Mouse (Mus musculus): ENCODE data around the gene Gsg1l. TPM values are rescaled to one million over a fixed set of nuclear protein-coding genes. Genes with fewer than 3 reads are reported as not detected.

The Gsg1l gene
- polyA plus RNA-seq, 1 experiment, result 5.6 TPM

DNA sequence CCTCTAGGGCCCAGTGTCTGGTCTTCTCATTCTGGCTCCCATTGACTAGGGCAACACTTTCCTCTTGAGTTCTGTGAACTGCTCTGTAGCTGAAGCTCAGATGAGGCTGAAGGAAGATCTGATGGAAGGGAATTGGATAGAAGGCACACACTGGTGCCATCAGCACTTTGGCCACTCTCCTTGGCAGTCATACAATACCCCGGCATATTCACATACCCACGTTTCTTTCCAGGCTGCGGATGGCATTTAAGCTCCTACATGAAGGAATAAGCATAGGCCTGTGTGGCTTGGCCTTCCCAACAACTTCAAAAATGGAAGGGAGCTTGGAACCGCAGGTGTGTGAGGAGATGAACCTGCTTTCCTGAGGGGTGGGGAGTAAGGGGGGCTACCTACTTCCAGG, 138.7 kb downstream of the Gsg1l start:
- TF ChIP-seq CTCF (IDR thresholded peaks at IDR 0.05; ENCODE audit: insufficient read depth, low read length) (no peak), POLR2A (IDR thresholded peaks at IDR 0.05; ENCODE audit: borderline replicate concordance, extremely low read depth, low read depth, low read length) (no peak)
- no peak for DNase-seq
- Histone ChIP-seq H3K4me3 (replicated peaks; ENCODE audit: extremely low read depth, low read depth, low read length) (no peak overlapping the region), H3K4me1 (ENCODE audit: control insufficient read depth, insufficient read depth, low read length) (no peaks in the 10 kb centered on the region)
- 98% methylated on average over 4 of the region's 4 CpGs for WGBS

DNA sequence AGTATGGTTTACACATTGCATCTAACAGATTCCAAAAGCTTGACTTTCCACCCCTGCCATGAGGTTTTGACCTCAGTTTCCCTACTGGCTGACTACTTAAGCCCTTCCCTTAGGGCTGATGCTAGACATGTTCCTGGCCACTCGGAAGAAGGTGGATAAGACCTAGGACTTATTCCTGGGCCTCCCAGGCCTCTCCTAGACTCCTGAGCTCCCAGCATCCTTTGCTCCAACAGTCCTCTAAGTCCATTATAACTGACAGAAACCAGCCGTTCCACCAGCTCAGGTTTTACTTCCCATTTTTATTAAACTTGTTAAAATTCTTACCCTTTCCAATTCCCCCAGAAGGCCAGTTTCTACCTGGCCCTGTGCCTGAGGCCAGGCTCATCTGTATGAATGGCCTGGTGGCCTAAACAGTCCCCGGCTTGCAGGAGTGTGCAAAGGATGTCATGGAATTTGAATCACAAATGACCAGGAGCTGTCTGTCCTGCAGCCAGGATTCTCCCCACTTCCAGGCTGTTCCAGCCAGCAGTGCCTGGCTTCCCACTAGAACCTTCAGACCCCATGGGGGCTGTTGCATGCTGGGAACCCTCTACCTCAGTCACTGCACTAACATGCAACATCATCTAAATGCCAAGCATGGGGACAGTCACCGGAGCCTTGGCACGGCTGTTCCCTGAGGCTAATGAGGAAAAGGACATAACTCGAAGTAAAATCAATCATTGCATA, 139.7 kb downstream of the Gsg1l start:
- Histone ChIP-seq H3K4me1 (ENCODE audit: control insufficient read depth, insufficient read depth, low read length) (no peaks in the 10 kb centered on the region), H3K4me3 (replicated peaks; ENCODE audit: extremely low read depth, low read depth, low read length) (no peak overlapping the region)
- WGBS, result 69% methylated on average over 6 of the region's 6 CpGs
- DNase-seq, result no peak
- TF ChIP-seq POLR2A (IDR thresholded peaks at IDR 0.05; ENCODE audit: borderline replicate concordance, extremely low read depth, low read depth, low read length) (no peak), CTCF (IDR thresholded peaks at IDR 0.05; ENCODE audit: insufficient read depth, low read length) (no peak)

DNA sequence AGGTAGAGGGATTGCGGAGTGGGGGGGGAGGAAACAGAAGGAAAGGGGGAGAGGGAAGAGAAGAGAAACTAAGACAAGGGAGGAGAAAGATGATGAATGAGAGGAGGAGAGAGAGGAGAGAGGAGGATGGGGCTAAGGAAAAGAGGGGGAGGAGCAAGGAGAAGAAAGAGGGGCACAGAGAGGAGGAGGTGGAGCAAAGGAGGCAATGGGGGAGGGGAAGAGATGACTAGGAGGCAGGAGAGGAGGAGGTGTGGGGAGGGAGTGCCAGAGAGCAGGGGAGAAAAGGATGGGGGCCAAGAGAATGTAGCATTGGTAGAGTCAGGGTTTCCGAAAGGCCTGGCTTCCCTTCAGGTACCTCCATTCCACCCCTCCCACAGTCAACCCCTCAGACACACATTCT, 147.9 kb downstream of the Gsg1l start:
- Histone ChIP-seq H3K4me3 (replicated peaks; ENCODE audit: extremely low read depth, low read depth, low read length) (no peak overlapping the region), H3K4me1 (ENCODE audit: control insufficient read depth, insufficient read depth, low read length) (no peaks in the 10 kb centered on the region)
- 85% methylated on average over 2 of the region's 2 CpGs for WGBS
- DNase-seq, result no peak
- TF ChIP-seq POLR2A (IDR thresholded peaks at IDR 0.05; ENCODE audit: borderline replicate concordance, extremely low read depth, low read depth, low read length), result no peak
- TF ChIP-seq CTCF (IDR thresholded peaks at IDR 0.05; ENCODE audit: insufficient read depth, low read length), result no peak

DNA sequence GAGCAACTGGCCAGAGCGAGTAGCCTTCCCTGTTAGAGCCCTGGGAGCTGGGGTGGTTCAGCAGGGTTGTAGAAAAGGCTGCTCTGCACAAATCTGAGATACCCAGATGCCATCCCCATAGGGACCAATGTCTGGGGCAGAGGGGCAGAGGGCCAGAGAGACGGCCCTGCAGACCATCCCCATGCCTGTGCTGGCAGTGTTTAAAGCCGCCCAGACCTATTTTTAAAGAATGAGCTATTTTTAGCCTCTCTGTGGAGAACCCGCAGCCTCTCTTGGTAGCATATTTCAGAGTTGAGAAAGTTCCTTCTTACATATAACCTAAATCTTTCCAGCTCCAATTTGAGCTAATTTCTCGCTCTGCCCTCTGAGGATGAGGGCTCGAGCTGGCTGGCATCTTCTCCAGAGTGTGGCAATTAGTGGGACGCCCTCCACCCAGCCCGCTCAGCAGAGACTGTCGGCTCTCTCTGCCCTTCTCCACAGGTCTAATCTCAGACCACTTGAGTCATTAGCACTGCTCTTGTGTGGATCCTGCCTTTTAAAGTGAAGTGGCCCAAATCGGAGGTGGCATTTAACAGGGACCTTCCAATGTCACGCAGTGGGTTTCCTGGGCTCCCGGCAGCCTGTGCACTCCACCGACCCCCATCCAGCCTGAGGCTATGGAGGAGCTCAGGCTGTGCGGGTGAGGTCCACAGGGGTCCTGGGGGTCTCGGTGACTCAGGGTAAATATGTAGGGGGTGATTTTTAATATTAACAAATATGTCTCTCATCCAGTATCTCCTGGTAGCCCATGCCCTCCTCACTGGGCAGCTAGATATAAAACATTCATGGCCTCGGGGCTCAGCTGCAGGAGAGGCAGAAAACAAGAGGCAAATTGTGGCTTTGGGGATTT, 148.6 kb downstream of the Gsg1l start:
- TF ChIP-seq POLR2A (IDR thresholded peaks at IDR 0.05; ENCODE audit: borderline replicate concordance, extremely low read depth, low read depth, low read length) (no peak), CTCF (IDR thresholded peaks at IDR 0.05; ENCODE audit: insufficient read depth, low read length) (no peak)
- no peak overlapping the region for H3K4me3 ChIP-seq (replicated peaks; ENCODE audit: extremely low read depth, low read depth, low read length)
- DNase-seq, result no peak
- H3K4me1 ChIP-seq (ENCODE audit: control insufficient read depth, insufficient read depth, low read length), result no peaks in the 10 kb centered on the region
- 25% methylated on average over 16 of the region's 16 CpGs for WGBS

DNA sequence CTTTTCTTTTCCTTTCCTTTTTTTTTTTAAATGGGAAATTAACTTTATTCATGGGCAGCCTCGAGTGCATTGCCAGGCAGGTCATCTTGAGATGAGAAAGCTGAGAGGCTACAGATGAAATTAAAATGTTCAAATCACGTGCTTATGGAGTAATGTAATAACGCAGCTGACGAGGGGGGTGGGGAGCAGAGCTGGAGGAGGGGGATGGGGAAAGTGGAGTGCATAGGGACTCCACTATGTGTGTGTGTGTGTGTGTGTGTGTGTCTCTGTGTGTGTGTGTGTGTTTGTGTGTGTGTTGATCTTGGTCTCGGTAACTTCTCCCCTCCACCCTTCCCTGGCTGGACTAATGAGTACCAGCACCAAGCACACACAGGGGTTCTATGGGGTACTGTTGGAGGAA, 150.6 kb downstream of the Gsg1l start:
- TF ChIP-seq CTCF (IDR thresholded peaks at IDR 0.05; ENCODE audit: insufficient read depth, low read length) (no peak), POLR2A (IDR thresholded peaks at IDR 0.05; ENCODE audit: borderline replicate concordance, extremely low read depth, low read depth, low read length) (no peak)
- H3K4me3 ChIP-seq (replicated peaks; ENCODE audit: extremely low read depth, low read depth, low read length), result no peak overlapping the region
- no peaks in the 10 kb centered on the region for H3K4me1 ChIP-seq (ENCODE audit: control insufficient read depth, insufficient read depth, low read length)
- DNase-seq, result no peak
- 62% methylated on average over 5 of the region's 5 CpGs for WGBS

DNA sequence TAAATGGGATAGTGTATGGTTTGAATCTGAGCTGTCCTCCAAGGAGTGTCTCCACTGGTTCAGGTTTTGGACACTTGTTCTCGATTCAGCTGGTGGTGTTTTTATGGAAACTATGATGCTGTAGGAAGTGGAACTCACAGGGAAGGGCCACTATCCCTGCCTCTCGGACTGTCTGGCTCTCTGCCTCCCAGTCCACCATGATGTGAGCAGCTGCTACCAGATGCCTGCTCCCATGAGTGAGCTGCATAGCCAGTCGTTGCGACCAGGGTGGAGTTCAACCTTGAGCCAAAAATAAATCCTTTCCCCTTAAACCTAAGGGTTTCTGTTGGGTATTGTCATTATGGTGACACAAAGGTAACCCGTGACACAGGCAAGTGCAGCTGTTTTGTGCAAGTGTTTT, 158.2 kb downstream of the Gsg1l start:
- WGBS, result 68% methylated on average over 5 of the region's 5 CpGs
- TF ChIP-seq POLR2A (IDR thresholded peaks at IDR 0.05; ENCODE audit: borderline replicate concordance, extremely low read depth, low read depth, low read length), result no peak
- TF ChIP-seq CTCF (IDR thresholded peaks at IDR 0.05; ENCODE audit: insufficient read depth, low read length), result no peak
- DNase-seq, result no peak
- Histone ChIP-seq H3K4me1 (ENCODE audit: control insufficient read depth, insufficient read depth, low read length) (no peaks in the 10 kb centered on the region), H3K4me3 (replicated peaks; ENCODE audit: extremely low read depth, low read depth, low read length) (no peak overlapping the region)

DNA sequence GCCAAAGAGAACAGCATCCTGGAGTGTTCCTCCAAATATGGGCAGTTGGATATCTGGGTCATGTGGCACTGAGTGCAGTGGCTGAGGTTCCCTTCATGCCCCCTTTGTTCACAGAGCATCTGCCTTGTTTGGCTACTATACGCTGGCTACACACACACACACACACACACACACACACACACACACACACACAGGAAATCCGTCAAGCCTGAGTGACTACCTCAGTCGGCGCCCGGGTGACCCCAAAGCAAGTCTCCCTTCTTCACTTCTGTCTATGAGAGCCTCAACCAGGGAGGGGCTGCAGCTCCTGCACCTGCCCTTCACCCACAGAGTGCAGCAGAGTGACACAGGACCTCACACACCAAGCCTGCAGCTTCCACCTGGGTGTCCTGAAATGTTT, 161.4 kb downstream of the Gsg1l start:
- no peak for DNase-seq

DNA sequence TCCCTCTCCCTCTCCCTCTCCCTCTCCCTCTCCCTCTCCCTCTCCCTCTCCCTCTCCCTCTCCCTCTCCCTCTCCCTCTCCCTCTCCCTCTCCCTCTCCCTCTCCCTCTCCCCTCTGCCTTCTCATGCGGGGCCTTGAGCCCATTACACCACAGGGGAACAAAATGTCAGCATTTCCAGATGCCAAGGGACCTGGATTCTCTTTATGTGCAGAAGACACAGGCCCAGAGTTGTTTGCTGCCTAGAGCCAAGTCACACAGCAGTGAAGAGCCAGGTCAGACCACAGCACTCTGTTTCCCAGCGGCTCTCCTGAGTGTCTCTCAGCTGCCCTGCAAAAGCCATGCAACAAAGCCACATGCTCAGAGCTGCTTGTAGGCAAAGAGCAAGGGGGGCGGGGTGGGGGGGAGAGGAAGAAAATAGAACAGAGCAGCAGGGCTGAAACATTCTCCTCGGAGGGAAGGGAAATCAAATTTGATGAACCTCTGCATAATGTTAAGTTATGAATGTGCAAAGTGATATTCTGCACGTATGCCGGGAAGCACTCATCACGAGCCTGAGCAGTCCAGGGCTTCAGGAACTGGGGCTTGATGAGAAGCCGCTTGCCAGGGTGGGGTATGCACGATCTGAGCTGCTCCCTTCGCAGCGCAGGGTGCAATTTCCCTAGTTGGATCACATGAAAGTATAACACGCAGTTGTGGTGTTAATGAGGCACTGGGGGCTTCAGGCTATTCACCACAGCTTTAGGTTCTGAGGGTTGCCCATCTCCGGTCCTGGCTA, 181.6 kb downstream of the Gsg1l start:
- TF ChIP-seq CTCF (IDR thresholded peaks at IDR 0.05; ENCODE audit: insufficient read depth, low read length) (no peak), POLR2A (IDR thresholded peaks at IDR 0.05; ENCODE audit: borderline replicate concordance, extremely low read depth, low read depth, low read length) (no peak)
- Histone ChIP-seq H3K4me1 (ENCODE audit: control insufficient read depth, insufficient read depth, low read length) (0 out of 2 replicates have a peak, but pooled peaks cover 3% of the 10 kb centered on the region), H3K4me3 (replicated peaks; ENCODE audit: extremely low read depth, low read depth, low read length) (no peak overlapping the region)
- 67% methylated on average over 13 of the region's 13 CpGs for WGBS
- no peak for DNase-seq

More for the DNA sequence above, 161.4 kb downstream of the Gsg1l start:
- Histone ChIP-seq H3K4me3 (replicated peaks; ENCODE audit: extremely low read depth, low read depth, low read length) (no peak overlapping the region), H3K4me1 (ENCODE audit: control insufficient read depth, insufficient read depth, low read length) (no peaks in the 10 kb centered on the region)
- no peak for TF ChIP-seq POLR2A (IDR thresholded peaks at IDR 0.05; ENCODE audit: borderline replicate concordance, extremely low read depth, low read depth, low read length)
- TF ChIP-seq CTCF (IDR thresholded peaks at IDR 0.05; ENCODE audit: insufficient read depth, low read length), result no peak
- WGBS, result 57% methylated on average over 5 of the region's 5 CpGs

DNA sequence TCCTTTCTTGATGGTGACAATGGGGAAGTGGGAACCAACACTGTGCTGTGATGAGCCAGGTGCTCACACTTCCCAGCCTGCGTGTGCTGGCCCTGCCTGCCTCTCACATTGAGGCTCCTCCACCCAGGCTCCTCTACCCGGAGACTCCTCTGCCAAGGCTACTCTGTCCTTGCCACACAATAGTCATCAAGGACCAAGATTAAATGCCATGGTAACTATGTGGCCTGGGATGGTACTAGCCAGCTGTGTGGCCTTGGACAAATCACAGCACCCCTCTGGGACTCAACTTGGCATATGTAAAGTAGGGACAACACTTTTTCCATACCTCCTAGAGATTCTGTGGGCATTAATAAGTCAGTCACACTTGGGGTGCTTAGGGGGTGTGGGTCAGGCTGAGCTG, 182.3 kb downstream of the Gsg1l start:
- 54% methylated on average over 2 of the region's 2 CpGs for WGBS
- no peak for TF ChIP-seq CTCF (IDR thresholded peaks at IDR 0.05; ENCODE audit: insufficient read depth, low read length)
- TF ChIP-seq POLR2A (IDR thresholded peaks at IDR 0.05; ENCODE audit: borderline replicate concordance, extremely low read depth, low read depth, low read length), result no peak
- no peak for DNase-seq
- Histone ChIP-seq H3K4me1 (ENCODE audit: control insufficient read depth, insufficient read depth, low read length) (0 out of 2 replicates have a peak, but pooled peaks cover 3% of the 10 kb centered on the region), H3K4me3 (replicated peaks; ENCODE audit: extremely low read depth, low read depth, low read length) (no peak overlapping the region)
